Mouse (Mus musculus) testis, adult 2 months (tissue): ENCODE measurements around the gene Mpp3.
A peak's percentile ranks its signal among the peaks of the same experiment; 100 is the strongest.

ENCODE experiments used
- CTCF ChIP-seq: fragments of 200-500 bp; IDR thresholded peaks from 2 replicates; pipeline ENCODE4 v1.5.1; 2012; ENCODE audit warnings: low read depth, mild to moderate bottlenecking, inconsistent platforms, low read length, moderate library complexity; ENCODE audit not compliant: control insufficient read depth, insufficient read depth, insufficient replicate concordance
- POLR2A ChIP-seq: fragments of 200-500 bp; IDR thresholded peaks from 2 replicates; pipeline ENCODE4 v1.6.1; 2012; ENCODE audit warnings: low read depth, mild to moderate bottlenecking, inconsistent platforms, low read length, moderate library complexity; ENCODE audit not compliant: control insufficient read depth

- TF ChIP-seq CTCF (peak; percentile 97), POLR2A (no peak)
Measured at GRCm38 (mm10) chr11:102040138-102040524, 11.9 kb upstream of the Mpp3 start.
